Mouse (Mus musculus): Measurements from ENCODE around the gene Gm10197. TPM values are rescaled to one million over a fixed set of nuclear protein-coding genes. Genes with fewer than 3 reads are reported as not detected.
A peak's percentile ranks its signal among the peaks of the same experiment; 100 is the strongest.

Gene Gm10197
- polyA plus RNA-seq, 1 experiment from 2014 or later, result 32.0 TPM

- no peak for TF ChIP-seq CTCF (IDR thresholded peaks at IDR 0.05)
- ChIA-PET CTCF (interaction anchor here (0.7 to 2.7 kb wide), 3 partner anchors 9 to 26 kb away, joined by 3 to 8 read pairs (median 4); no protein-coding TSS in a partner anchor), POLR2A (no interaction called here)
- H3K27me3 ChIP-seq, result no peaks in the 10 kb centered on the region
- in situ Hi-C loops (cut with MboI; ENCODE audit: low pct_unique_long_range_greater_than_20kb), result no loop called here
- no peak for DNase-seq (ENCODE audit: low read depth, low spot score)
- ATAC-seq, result no peak
Measured at GRCm38 (mm10) chr19:53344062-53344461, 27.5 kb downstream of the Gm10197 start.

GRCm38 (mm10) chr19:53343174-53343881 lies 28.2 kb downstream of the Gm10197 start:
- no peak for DNase-seq (ENCODE audit: low read depth, low spot score)
- CTCF ChIA-PET, result interaction anchor here (0.7 to 2.7 kb wide), 3 partner anchors 10 to 26 kb away, joined by 3 to 8 read pairs (median 4); no protein-coding TSS in a partner anchor
- ATAC-seq, result no peak
- H3K27me3 ChIP-seq, result no peaks in the 10 kb centered on the region
- TF ChIP-seq CTCF (IDR thresholded peaks at IDR 0.05), result no peak
- POLR2A ChIA-PET, result no interaction called here
- in situ Hi-C loops (cut with MboI; ENCODE audit: low pct_unique_long_range_greater_than_20kb), result no loop called here

GRCm38 (mm10) chr19:53340423-53340822 lies 31.1 kb downstream of the Gm10197 start:
- no peaks in the 10 kb centered on the region for H3K27me3 ChIP-seq
- CTCF ChIA-PET, result interaction anchor here (0.8 to 1.0 kb wide), 2 partner anchors 29 to 332 kb away, joined by 3 to 5 read pairs; no protein-coding TSS in a partner anchor
- in situ Hi-C loops (cut with MboI; ENCODE audit: low pct_unique_long_range_greater_than_20kb), result no loop called here
- DNase-seq (ENCODE audit: low read depth, low spot score), result no peak
- TF ChIP-seq CTCF (IDR thresholded peaks at IDR 0.05), result no peak
- no peak for ATAC-seq
- POLR2A ChIA-PET, result interaction anchor here (1.3 kb wide), 1 partner anchor 13 kb away, joined by 5 read pairs; no protein-coding TSS in a partner anchor

GRCm38 (mm10) chr19:53335241-53335640 lies 36.3 kb downstream of the Gm10197 start:
- H3K27me3 ChIP-seq, result no peaks in the 10 kb centered on the region
- no peak for ATAC-seq
- no peak for TF ChIP-seq CTCF (IDR thresholded peaks at IDR 0.05)
- DNase-seq (ENCODE audit: low read depth, low spot score), result no peak
- in situ Hi-C loops (cut with MboI; ENCODE audit: low pct_unique_long_range_greater_than_20kb), result no loop called here
- CTCF ChIA-PET, result interaction anchor here (1.8 to 3.7 kb wide), 2 partner anchors 25 to 34 kb away, joined by 6 to 11 read pairs; no protein-coding TSS in a partner anchor
- POLR2A ChIA-PET, result no interaction called here

DNA sequence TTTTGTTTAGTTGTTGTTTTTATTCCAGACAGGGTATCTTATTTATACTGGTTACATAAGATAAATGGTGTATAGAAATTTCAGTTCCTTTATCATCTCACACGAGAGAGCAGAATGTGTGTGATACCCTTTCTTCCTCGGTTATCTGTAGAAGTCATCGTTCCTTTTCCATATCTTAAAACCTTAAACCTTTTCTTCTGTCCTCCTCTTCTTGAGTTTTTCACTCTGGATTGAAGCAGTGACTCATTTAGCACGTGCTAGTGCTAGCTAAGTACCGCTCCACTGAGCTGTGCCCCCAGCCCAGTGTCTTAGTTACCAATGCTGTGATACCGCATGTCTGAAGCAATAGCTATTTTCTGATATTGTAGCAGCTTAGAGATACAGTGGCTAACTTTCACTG lies 37.8 kb downstream of the Gm10197 start:
- ChIA-PET POLR2A (interaction anchor here (1.0 kb wide), 2 partner anchors 18 to 21 kb away, joined by 4 read pairs; no protein-coding TSS in a partner anchor), CTCF (interaction anchor here (1.4 to 3.7 kb wide), 3 partner anchors 11 to 35 kb away, joined by 3 to 11 read pairs (median 4); no protein-coding TSS in a partner anchor)
- no peak for TF ChIP-seq CTCF (IDR thresholded peaks at IDR 0.05)
- in situ Hi-C loops (cut with MboI; ENCODE audit: low pct_unique_long_range_greater_than_20kb), result loop anchor here (5.0 kb wide), 1 partner anchor 39 kb away; the partner anchor contains the start of gene Gm10197
- no peaks in the 10 kb centered on the region for H3K27me3 ChIP-seq
- DNase-seq (ENCODE audit: low read depth, low spot score) (no peak), ATAC-seq (peak; percentile 58)

DNA sequence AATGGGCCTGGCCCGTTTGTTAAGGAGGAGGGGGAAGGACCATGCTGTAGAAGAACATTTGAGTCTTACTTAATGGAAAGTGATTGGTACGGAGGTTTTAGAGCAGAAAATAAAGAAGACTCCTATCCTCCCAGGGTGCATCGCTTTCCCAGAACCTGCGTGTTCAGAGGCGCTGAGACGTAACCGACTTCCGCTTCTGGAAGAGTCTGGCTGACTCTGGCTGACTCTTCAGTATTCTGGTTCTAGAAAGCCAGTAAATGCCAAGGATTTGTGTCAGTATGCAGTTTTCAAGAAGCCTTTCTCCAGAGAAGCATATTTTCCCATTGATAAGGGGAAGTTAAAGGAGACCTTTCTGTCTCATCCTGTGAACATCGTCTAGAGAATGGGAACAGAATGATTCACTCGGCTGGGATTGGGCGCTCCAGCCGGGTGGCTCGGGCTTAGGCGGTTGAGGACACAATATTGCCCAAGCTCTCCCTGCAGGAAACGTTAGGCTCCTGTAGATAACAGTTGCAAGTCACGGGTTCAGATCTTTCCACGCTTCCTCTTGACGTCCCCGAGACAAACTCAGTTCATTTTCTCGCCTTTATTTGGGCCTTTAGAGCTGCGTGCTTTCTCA lies 39.6 kb downstream of the Gm10197 start:
- ChIA-PET POLR2A (no interaction called here), CTCF (interaction anchor here (1.0 to 3.7 kb wide), 2 partner anchors 15 to 37 kb away, joined by 3 to 11 read pairs; no protein-coding TSS in a partner anchor)
- in situ Hi-C loops (cut with MboI; ENCODE audit: low pct_unique_long_range_greater_than_20kb), result loop anchor here (5.0 kb wide), 1 partner anchor 40 kb away; the partner anchor contains the start of gene Gm10197
- DNase-seq (ENCODE audit: low read depth, low spot score) (no peak), ATAC-seq (no peak)
- no peaks in the 10 kb centered on the region for H3K27me3 ChIP-seq
- TF ChIP-seq CTCF (IDR thresholded peaks at IDR 0.05), result no peak

DNA sequence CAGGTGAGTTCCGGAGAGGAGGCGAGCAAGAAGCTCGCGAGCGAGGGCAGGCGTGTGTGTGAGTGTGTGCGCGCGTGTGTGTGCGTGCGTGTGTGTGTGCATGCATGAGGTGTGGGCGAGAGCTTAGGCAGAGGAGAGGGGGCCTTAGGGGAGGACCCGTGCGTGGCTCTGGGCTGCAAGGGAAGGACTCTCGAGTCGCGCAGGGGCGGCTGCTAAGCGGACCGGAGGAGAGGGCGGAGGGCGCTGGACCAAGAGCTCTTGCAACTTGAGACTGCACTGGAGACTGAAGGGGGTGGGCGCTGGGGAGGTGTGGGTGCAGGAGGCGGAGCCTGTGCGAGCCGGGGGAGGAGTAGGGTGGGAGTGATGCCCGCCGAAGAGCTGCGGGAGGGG lies 41.6 kb downstream of the Gm10197 start:
- POLR2A ChIA-PET, result interaction anchor here (1.0 to 1.8 kb wide), 2 partner anchors 19 to 40 kb away, joined by 4 to 7 read pairs; partner anchors contain the start of gene Mxi1
- in situ Hi-C loops (cut with MboI; ENCODE audit: low pct_unique_long_range_greater_than_20kb), result loop anchor here (5.0 kb wide), 1 partner anchor 42 kb away; the partner anchor contains the start of gene Gm10197
- ATAC-seq, result peak; percentile 44
- H3K27me3 ChIP-seq, result no peaks in the 10 kb centered on the region
- DNase-seq (ENCODE audit: low read depth, low spot score), result no peak
- CTCF ChIA-PET, result interaction anchor here (0.7 to 1.1 kb wide), 3 partner anchors 19 to 39 kb away, joined by 3 read pairs; no protein-coding TSS in a partner anchor
- no peak for TF ChIP-seq CTCF (IDR thresholded peaks at IDR 0.05)

GRCm38 (mm10) chr19:53329221-53329991 lies 42.2 kb downstream of the Gm10197 start:
- POLR2A ChIA-PET, result interaction anchor here (1.0 to 1.8 kb wide), 2 partner anchors 19 to 40 kb away, joined by 4 to 7 read pairs; partner anchors contain the start of gene Mxi1
- ATAC-seq (peak; percentile 65), DNase-seq (ENCODE audit: low read depth, low spot score) (no peak)
- peak; percentile 100 for TF ChIP-seq CTCF (IDR thresholded peaks at IDR 0.05)
- in situ Hi-C loops (cut with MboI; ENCODE audit: low pct_unique_long_range_greater_than_20kb), result no loop called here
- no peaks in the 10 kb centered on the region for H3K27me3 ChIP-seq
- CTCF ChIA-PET, result interaction anchor here (0.7 to 1.1 kb wide), 3 partner anchors 18 to 40 kb away, joined by 3 read pairs; no protein-coding TSS in a partner anchor

GRCm38 (mm10) chr19:53328116-53328515 lies 43.5 kb downstream of the Gm10197 start:
- ChIA-PET POLR2A (no interaction called here), CTCF (interaction anchor here (0.8 to 1.2 kb wide), 3 partner anchors 9 to 23 kb away, joined by 3 read pairs; no protein-coding TSS in a partner anchor)
- ATAC-seq (no peak), DNase-seq (ENCODE audit: low read depth, low spot score) (no peak)
- in situ Hi-C loops (cut with MboI; ENCODE audit: low pct_unique_long_range_greater_than_20kb), result no loop called here
- TF ChIP-seq CTCF (IDR thresholded peaks at IDR 0.05), result no peak
- H3K27me3 ChIP-seq, result no peaks in the 10 kb centered on the region
